ENCODE assay signal across 17 mouse cellular contexts in the genomic region with DNA sequence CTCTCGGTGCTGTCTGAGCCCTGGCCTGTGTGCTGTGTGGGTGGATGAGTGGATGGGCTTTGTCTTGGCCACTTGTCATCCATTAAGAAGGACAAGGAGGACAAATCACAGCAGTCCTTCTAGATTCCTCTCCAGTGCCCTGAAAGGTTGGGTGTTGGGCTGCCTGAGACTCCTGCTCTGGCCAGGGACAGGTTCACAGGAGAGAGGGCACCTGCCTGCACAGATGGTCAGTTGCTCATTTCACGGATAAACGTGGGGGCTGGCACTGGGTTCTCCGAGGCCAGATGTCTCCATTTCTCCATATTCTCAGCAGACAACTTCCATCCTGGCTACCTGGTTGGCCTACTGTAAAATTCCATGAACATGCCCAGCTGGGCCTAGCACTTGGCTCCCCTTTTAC. TPM values are rescaled to one million over a fixed set of nuclear protein-coding genes. Genes with fewer than 3 reads are reported as not detected.
DNase-seq lines count a peak whose midpoint lies in the region; ATAC-seq and TF ChIP-seq lines count a peak whose summit lies in the region.
"Had no signal": no experiment of that assay in that cellular context is flagged by ENCODE, and none has a peak within 500 bp of the region (broad histone marks: within the 10 kb centered on the region; RNA-seq: fewer than 3 reads in every experiment).

No protein-coding gene starts in this region.

- H3K27me3 ChIP-seq in embryonic facial prominence, embryonic 10.5 days (replicated peaks; ENCODE audit: low read depth, poor library complexity, severe bottlenecking) = no peaks in the 10 kb centered on the region
- no peaks in the 10 kb centered on the region for H3K27me3 ChIP-seq in heart, embryonic 11.5 days (ENCODE audit: control insufficient read depth, insufficient read depth, low read length)
- H3K27me3 ChIP-seq: forebrain, embryonic 13.5 days; heart, embryonic 12.5 days had no signal

- H3K4me3 ChIP-seq in layer of hippocampus, adult 2 months = no peak overlapping the region
- H3K4me3 ChIP-seq in embryonic facial prominence, embryonic 10.5 days = no peak overlapping the region
- no peak overlapping the region for H3K4me3 ChIP-seq in heart, embryonic 11.5 days (ENCODE audit: low read depth, low read length)
- H3K4me3 ChIP-seq: forebrain, embryonic 13.5 days; heart, adult 2 months; heart, embryonic 12.5 days; hindbrain, embryonic 10.5 days had no signal

- no peaks in the 10 kb centered on the region for H3K9me3 ChIP-seq in embryonic facial prominence, embryonic 10.5 days
- H3K9me3 ChIP-seq in heart, embryonic 11.5 days (replicated peaks; ENCODE audit: control insufficient read depth, low read length) = no peaks in the 10 kb centered on the region
- H3K9me3 ChIP-seq: forebrain, embryonic 13.5 days; heart, embryonic 12.5 days; hindbrain, embryonic 10.5 days had no signal

- no peak for ATAC-seq in heart, embryonic 11.5 days (replicated peaks; ENCODE audit: insufficient number of reproducible peaks, low FRiP score, low TSS enrichment)
- ATAC-seq: forebrain, embryonic 13.5 days; intestine, embryonic 16.5 days had no signal

- no peak overlapping the region for H3K9ac ChIP-seq in heart, embryonic 11.5 days (ENCODE audit: low read depth, low read length)
- H3K9ac ChIP-seq: forebrain, embryonic 13.5 days; heart, embryonic 12.5 days; hindbrain, embryonic 14.5 days had no signal

- TF ChIP-seq CTCF in layer of hippocampus, adult 2 months (conservative IDR thresholded peaks at IDR 0.05) = no peak

- H3K4me2 ChIP-seq in heart, embryonic 11.5 days = no peak overlapping the region
- H3K4me2 ChIP-seq: forebrain, embryonic 13.5 days; heart, embryonic 12.5 days; hindbrain, embryonic 14.5 days had no signal

- no peak for DNase-seq in layer of hippocampus, adult 2 months (ENCODE audit: low spot score in 2 of 2)
- DNase-seq in layer of hippocampus, adult 9-10 months (ENCODE audit: low spot score) = no peak
- peak; percentile 87 to 91 for DNase-seq in cerebellum, adult 18-20 months
- peak; percentile 97 for DNase-seq in cerebellum, adult 9-11 months
- peak; percentile 86 to 87 for DNase-seq in cerebellum, postnatal 36 days
- DNase-seq in embryonic facial prominence, embryonic 10.5 days (ENCODE audit: low spot score) = no peak
- DNase-seq in thymus, postnatal 14 days = no peak
- DNase-seq: adrenal gland, postnatal 10 days; gastrocnemius, postnatal 10 days; heart, adult 2 months; kidney, adult 2 months had no signal

- H3K4me1 ChIP-seq in embryonic facial prominence, embryonic 10.5 days = peaks cover 15% of the 10 kb centered on the region
- H3K4me1 ChIP-seq in heart, embryonic 11.5 days (ENCODE audit: control insufficient read depth, insufficient read depth, low read length) = 0 out of 2 replicates have a peak, but pooled peaks cover 2% of the 10 kb centered on the region

- H3K36me3 ChIP-seq in embryonic facial prominence, embryonic 10.5 days (replicated peaks) = no peaks in the 10 kb centered on the region
- no peaks in the 10 kb centered on the region for H3K36me3 ChIP-seq in heart, embryonic 11.5 days (ENCODE audit: control insufficient read depth, insufficient read depth, low read length)
- H3K36me3 ChIP-seq: heart, embryonic 12.5 days; hindbrain, embryonic 10.5 days had no signal

- 89% methylated on average over 4 of the region's 4 CpGs for WGBS in embryonic facial prominence, embryonic 10.5 days
- WGBS in heart, embryonic 11.5 days (ENCODE audit: insufficient replicate concordance) = 81% methylated on average over 4 of the region's 4 CpGs

- H3K27ac ChIP-seq in layer of hippocampus, adult 2 months = peak overlapping the region; percentile 43; the same call in 1 of the 2 replicates
- no peak overlapping the region for H3K27ac ChIP-seq in embryonic facial prominence, embryonic 10.5 days (replicated peaks)
- H3K27ac ChIP-seq in heart, embryonic 11.5 days (ENCODE audit: low read depth, low read length) = no peak overlapping the region
- H3K27ac ChIP-seq: forebrain, embryonic 13.5 days; heart, adult 2 months; hindbrain, embryonic 10.5 days; hindbrain, embryonic 14.5 days had no signal

RNA-seq across cellular contexts. Expression of gene Faap20, which starts 49.2 kb away (rescaled TPM):
- 10 to 100 TPM; 29.2 to 34.3 TPM for total RNA-seq in layer of hippocampus, adult 2 months (2021)
- polyA plus RNA-seq in embryonic facial prominence, embryonic 10.5 days (2016; fragmentation: Nextera tagmentation; extraction: Ambion mirVana) = 99.6 and 100 TPM in 2 replicates
- polyA plus RNA-seq in heart, embryonic 11.5 days (2014; fragmentation: Nextera tagmentation; extraction: Ambion mirVana) = 64.9 and 66.8 TPM in 2 replicates

Comparison
In these comparisons a context has a peak if more than half of its experiments do, and no peak if none do; other contexts are left out.
1. DNase-seq: peak in cerebellum, adult 18-20 months (2 of 2), cerebellum, adult 9-11 months (single experiment) and cerebellum, postnatal 36 days (2 of 2); none in layer of hippocampus, adult 2 months (0 of 2), layer of hippocampus, adult 9-10 months (single experiment), embryonic facial prominence, embryonic 10.5 days (single experiment) and thymus, postnatal 14 days (single experiment).